Mouse (Mus musculus): ENCODE data around the gene Olfr724. TPM values are rescaled to one million over a fixed set of nuclear protein-coding genes. Genes with fewer than 3 reads are reported as not detected.
"Not testable (repeated sequence)": the region's sequence is repeated elsewhere in the genome, so short reads cannot be mapped to it uniquely, and the experiment has no call there.

Gene Olfr724
- not detected in 2 replicates for polyA plus RNA-seq (2016; fragmentation: Nextera tagmentation; extraction: Ambion mirVana)

GRCm38 (mm10) chr14:49963174-49963573, at the start of gene Olfr724:
TSS of gene Olfr724 (minus strand) at chr14:49963274.
- not testable (repeated sequence) for H3K27me3 ChIP-seq (ENCODE audit: low read depth, poor library complexity, severe bottlenecking); H3K9me3 ChIP-seq (replicated peaks); H3K4me1 ChIP-seq; H3K36me3 ChIP-seq; H3K4me3 ChIP-seq; H3K27ac ChIP-seq (replicated peaks); DNase-seq (ENCODE audit: low spot score)
- 71% methylated on average over 1 of the region's 1 CpGs for WGBS

GRCm38 (mm10) chr14:49955890-49956289, 7.2 kb downstream of the Olfr724 start:
- DNase-seq (ENCODE audit: low spot score): no peak
- Histone ChIP-seq H3K36me3 (no peaks in the 10 kb centered on the region), H3K27me3 (ENCODE audit: low read depth, poor library complexity, severe bottlenecking) (no peaks in the 10 kb centered on the region), H3K27ac (replicated peaks) (no peak overlapping the region), H3K4me1 (no peaks in the 10 kb centered on the region), H3K4me3 (no peak overlapping the region), H3K9me3 (replicated peaks) (peaks cover 7% of the 10 kb centered on the region; the same call in 1 of the 2 replicates)
- whole genome bisulfite sequencing: 57% methylated on average over 2 of the region's 2 CpGs

- H3K4me1 ChIP-seq; H3K36me3 ChIP-seq; H3K4me3 ChIP-seq; H3K27me3 ChIP-seq (ENCODE audit: low read depth, poor library complexity, severe bottlenecking); H3K9me3 ChIP-seq (replicated peaks); H3K27ac ChIP-seq (replicated peaks); DNase-seq (ENCODE audit: low spot score): not testable (repeated sequence)
These were observed 31.4 kb downstream of the Olfr724 start, which contains the start of gene Olfr723 for GRCm38 (mm10) chr14:49931687-49932086. TSS of gene Olfr723 (minus strand) at chr14:49931787.

Other genes with a start within 250 kb of the Olfr724 start
- gene Armh4, start 179.9 kb downstream of the Olfr724 start, polyA plus RNA-seq (2016; fragmentation: Nextera tagmentation; extraction: Ambion mirVana): 57.4 and 63.5 TPM in 2 replicates
- not detected in 2 replicates for gene Olfr722, start 61.3 kb downstream of the Olfr724 start, polyA plus RNA-seq (2016; fragmentation: Nextera tagmentation; extraction: Ambion mirVana)
- gene Olfr723, start 31.5 kb downstream of the Olfr724 start, polyA plus RNA-seq (2016; fragmentation: Nextera tagmentation; extraction: Ambion mirVana): not detected in 2 replicates
- gene Olfr725, start 77.1 kb upstream of the Olfr724 start, polyA plus RNA-seq (2016; fragmentation: Nextera tagmentation; extraction: Ambion mirVana): not detected in 2 replicates
- gene Olfr726, start 127.7 kb upstream of the Olfr724 start, polyA plus RNA-seq (2016; fragmentation: Nextera tagmentation; extraction: Ambion mirVana): not detected in 2 replicates
- not detected in 2 replicates for gene Olfr727, start 159.9 kb upstream of the Olfr724 start, polyA plus RNA-seq (2016; fragmentation: Nextera tagmentation; extraction: Ambion mirVana)
- gene Olfr728, start 179.4 kb upstream of the Olfr724 start, polyA plus RNA-seq (2016; fragmentation: Nextera tagmentation; extraction: Ambion mirVana): not detected in 2 replicates
- gene Olfr729, start 189.6 kb upstream of the Olfr724 start, polyA plus RNA-seq (2016; fragmentation: Nextera tagmentation; extraction: Ambion mirVana): not detected in 2 replicates
- gene Olfr730, start 224.9 kb upstream of the Olfr724 start, polyA plus RNA-seq (2016; fragmentation: Nextera tagmentation; extraction: Ambion mirVana): not detected in 2 replicates

Measured in midbrain, embryonic 10.5 days (tissue).